Mouse (Mus musculus): ENCODE measurements around the gene Bcorl1.

- TF ChIP-seq CTCF (IDR thresholded peaks at IDR 0.05; ENCODE audit: borderline replicate concordance, insufficient read depth, low read depth, low read length): no peak
- no peak for TF ChIP-seq POLR2A (IDR thresholded peaks at IDR 0.05; ENCODE audit: borderline replicate concordance, insufficient read depth, low read length)
Measured at GRCm38 (mm10) chrX:48344643-48345384, 3.7 kb downstream of the Bcorl1 start.
